Mouse (Mus musculus) stomach, postnatal 0 days (tissue): ENCODE results near the gene Atg2b. TPM values are rescaled to one million over a fixed set of nuclear protein-coding genes. Genes with fewer than 3 reads are reported as not detected.

Experiments
- ATAC-seq: fragments of 200-750 bp; cut with Nextera tagmentation; 2 replicates; pipeline ENCODE4 v1.8.0; 2017; ENCODE audit not compliant: low FRiP score, low TSS enrichment
- DNase-seq: peaks from one replicate; pipeline ENCODE4 v3.0.0-alpha.2; 2016; ENCODE audit warnings: low spot score
- H3K27ac ChIP-seq: fragments of 300-500 bp; sonication (generic); replicated peaks from 2 replicates; pipeline ENCODE4 v1.5.1; 2014; ENCODE audit warnings: mild to moderate bottlenecking, control low read depth
- H3K27me3 ChIP-seq: fragments of 300-500 bp; sonication (generic); 2 replicates; pipeline ENCODE4 v1.6.1; 2014; ENCODE audit warnings: low read length; ENCODE audit not compliant: control insufficient read depth, insufficient read depth
- H3K36me3 ChIP-seq: fragments of 300-500 bp; sonication (generic); 2 replicates; pipeline ENCODE4 v1.6.1; 2014; ENCODE audit warnings: low read length, mixed read lengths; ENCODE audit not compliant: control insufficient read depth, insufficient read depth
- H3K4me1 ChIP-seq: fragments of 300-500 bp; sonication (generic); replicated peaks from 2 replicates; pipeline ENCODE4 v1.6.1; 2014; ENCODE audit warnings: antibody characterized with exemption; ENCODE audit not compliant: control insufficient read depth, insufficient read depth
- H3K4me2 ChIP-seq: fragments of 300-500 bp; sonication (generic); replicated peaks from 2 replicates; pipeline ENCODE4 v1.6.1; 2014; ENCODE audit warnings: low read depth, mild to moderate bottlenecking, control low read depth, moderate library complexity
- H3K4me3 ChIP-seq: fragments of 300-500 bp; sonication (generic); 2 replicates; pipeline ENCODE4 v1.5.1; 2014; ENCODE audit warnings: low read depth, low read length, control low read depth
- H3K9ac ChIP-seq: fragments of 300-500 bp; sonication (generic); 2 replicates; pipeline ENCODE4 v1.6.1; 2014; ENCODE audit warnings: mild to moderate bottlenecking, low read length, control low read depth, mixed read lengths
- H3K9me3 ChIP-seq: fragments of 300-500 bp; sonication (generic); 2 replicates; pipeline ENCODE4 v1.6.1; 2016; ENCODE audit warnings: low read length; ENCODE audit not compliant: control insufficient read depth
- CTCF ChIP-seq: IDR thresholded peaks from 2 replicates; pipeline ENCODE4 v1.5.1; 2016; ENCODE audit warnings: antibody characterized with exemption, low read depth, mild to moderate bottlenecking, moderate library complexity
- EP300 ChIP-seq: optimal IDR thresholded peaks from 2 replicates; pipeline ENCODE3; 2016; ENCODE audit warnings: antibody characterized with exemption
- WGBS: fragments of 180-500 bp; shearing (Covaris S2); extraction: QIAGEN DNeasy Blood & Tissue Kit; methylation state at CpG from one replicate; pipeline ENCODE4 v1.1.7; 2014; 5-methylcytosine and 5-hydroxymethylcytosine counted together
- polyA plus RNA-seq: library from polyadenylated mRNA; unstranded; fragments of >200 nt; fragmentation: Nextera tagmentation; extraction: Ambion mirVana; gene quantifications from 2 replicates; pipeline ENCODE4 v1.2.1, GENCODE M21; 2015

Atg2b gene
- polyA plus RNA-seq, 1 experiment from 2014 or later: 4.4 TPM

DNA sequence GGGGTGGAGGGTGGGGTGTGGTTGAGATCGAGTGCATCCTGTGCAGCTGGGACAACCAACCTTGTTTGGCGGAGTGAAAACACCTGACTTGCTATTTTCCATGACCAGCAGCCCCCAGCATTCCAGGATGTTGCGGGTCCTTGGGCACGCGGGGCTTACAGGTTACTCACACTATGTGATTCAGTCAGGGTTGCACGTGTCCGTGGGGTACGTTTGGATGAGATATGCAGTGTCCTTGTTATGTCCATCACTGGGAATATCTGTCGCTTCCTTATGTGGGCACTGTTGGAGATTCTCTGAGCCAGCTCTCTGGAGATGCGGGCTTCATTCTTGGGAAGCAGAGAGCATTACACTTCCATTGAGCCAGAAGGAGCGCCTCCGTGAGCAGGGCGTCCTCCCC is 40.7 kb upstream of the Atg2b start:
- 75% methylated on average over 13 of the region's 13 CpGs for WGBS
- no peaks in the 10 kb centered on the region for H3K4me1 ChIP-seq
- no peak overlapping the region for H3K9ac ChIP-seq
- DNase-seq (no peak), ATAC-seq (no peak)
- H3K4me2 ChIP-seq: no peak overlapping the region
- H3K4me3 ChIP-seq: no peak overlapping the region
- H3K36me3 ChIP-seq: no peaks in the 10 kb centered on the region
- TF ChIP-seq CTCF: no peak
- TF ChIP-seq EP300: no peak
- no peaks in the 10 kb centered on the region for H3K9me3 ChIP-seq
- H3K27ac ChIP-seq: no peak overlapping the region
- H3K27me3 ChIP-seq: no peaks in the 10 kb centered on the region

DNA sequence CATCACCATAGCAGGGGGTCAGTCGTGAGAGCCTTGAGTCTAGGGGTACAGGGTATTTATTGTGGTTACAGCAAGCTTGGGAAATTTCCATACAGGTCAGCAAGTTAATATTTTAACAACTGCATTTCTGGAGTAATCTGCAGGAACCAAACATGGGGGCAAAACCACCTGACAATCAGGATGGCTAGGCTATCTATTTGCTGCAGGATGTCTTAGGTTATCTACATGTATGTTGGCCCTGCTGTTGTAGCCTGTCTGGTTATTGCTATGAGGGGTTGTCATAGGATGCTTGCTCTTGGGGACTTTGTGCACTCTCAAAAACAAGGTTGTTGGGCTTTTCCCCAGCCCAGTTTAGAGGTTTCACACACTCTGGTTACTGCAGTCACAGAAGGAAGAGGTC is 39.6 kb upstream of the Atg2b start:
- H3K36me3 ChIP-seq: no peaks in the 10 kb centered on the region
- H3K9ac ChIP-seq: no peak overlapping the region
- TF ChIP-seq EP300 (no peak), CTCF (no peak)
- DNase-seq: no peak
- H3K9me3 ChIP-seq: no peaks in the 10 kb centered on the region
- H3K4me3 ChIP-seq: no peak overlapping the region
- no peak overlapping the region for H3K27ac ChIP-seq
- ATAC-seq: no peak
- 25% methylated on average over 1 of the region's 1 CpGs for WGBS
- no peaks in the 10 kb centered on the region for H3K4me1 ChIP-seq
- no peaks in the 10 kb centered on the region for H3K27me3 ChIP-seq
- no peak overlapping the region for H3K4me2 ChIP-seq

DNA sequence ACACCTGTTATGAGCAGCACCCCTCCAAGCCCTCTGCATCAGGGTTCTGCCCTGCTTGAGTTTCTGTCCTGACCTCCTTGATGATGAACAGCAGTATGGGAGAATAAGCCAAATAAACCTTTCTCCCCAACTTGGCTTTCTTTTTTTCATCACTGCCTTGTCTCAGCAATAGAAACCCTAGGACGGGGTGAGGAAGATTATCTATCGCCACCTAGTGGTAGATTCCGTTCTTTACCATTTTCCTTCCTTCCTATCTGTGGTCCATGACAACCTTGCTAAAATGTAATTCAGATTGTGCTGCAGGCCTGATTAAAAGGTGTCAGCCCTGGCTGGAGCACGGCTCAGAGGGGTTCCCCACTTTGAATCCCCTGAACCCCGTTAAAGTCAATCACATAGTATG is 37.6 kb upstream of the Atg2b start:
- ATAC-seq: 0 out of 2 replicates have a peak, but pooled peaks have one; percentile 37
- H3K9me3 ChIP-seq: no peaks in the 10 kb centered on the region
- no peak overlapping the region for H3K9ac ChIP-seq
- H3K36me3 ChIP-seq: no peaks in the 10 kb centered on the region
- H3K27me3 ChIP-seq: no peaks in the 10 kb centered on the region
- H3K27ac ChIP-seq: no peak overlapping the region
- H3K4me1 ChIP-seq: no peaks in the 10 kb centered on the region
- TF ChIP-seq EP300: no peak
- peak; percentile 86 for TF ChIP-seq CTCF
- 3% methylated on average over 5 of the region's 5 CpGs for WGBS
- DNase-seq: no peak
- no peak overlapping the region for H3K4me3 ChIP-seq
- no peak overlapping the region for H3K4me2 ChIP-seq

DNA sequence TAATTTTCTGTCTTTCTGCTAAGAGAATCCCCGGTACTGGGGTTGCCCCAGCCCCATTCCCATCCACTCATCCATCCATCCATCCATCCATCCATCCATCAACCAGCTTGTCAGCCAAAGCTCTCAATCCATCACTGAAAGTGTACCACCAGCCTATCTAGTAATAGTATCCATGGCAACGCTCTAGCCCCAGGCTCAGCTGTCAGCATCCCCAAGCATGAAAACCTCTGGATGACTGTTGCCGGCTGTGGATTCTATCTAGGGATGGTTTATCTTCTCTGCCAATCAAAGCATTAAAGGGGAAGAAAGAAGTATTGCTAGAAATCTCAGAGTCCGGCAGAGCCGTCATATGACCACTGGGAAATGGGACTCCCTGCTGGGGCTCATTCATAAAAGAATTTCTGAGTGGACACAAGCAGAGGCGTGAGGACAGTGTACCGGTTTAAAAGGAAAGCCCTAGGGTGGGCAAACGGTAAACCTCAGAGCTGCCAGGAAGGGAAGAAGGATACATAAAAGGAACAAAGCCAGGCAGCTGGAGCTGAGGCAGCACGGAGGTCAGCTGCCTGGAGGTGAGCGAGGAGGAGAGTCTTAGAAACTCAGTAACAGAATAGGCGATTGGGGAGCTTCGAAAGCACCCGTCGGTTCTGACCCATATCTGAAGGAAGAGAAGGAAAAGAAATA is 36.6 kb upstream of the Atg2b start:
- no peak for TF ChIP-seq EP300
- TF ChIP-seq CTCF: no peak
- H3K9me3 ChIP-seq: no peaks in the 10 kb centered on the region
- ATAC-seq (no peak), DNase-seq (no peak)
- H3K4me3 ChIP-seq: no peak overlapping the region
- no peak overlapping the region for H3K27ac ChIP-seq
- H3K9ac ChIP-seq: no peak overlapping the region
- no peaks in the 10 kb centered on the region for H3K4me1 ChIP-seq
- WGBS: 48% methylated on average over 14 of the region's 14 CpGs
- no peak overlapping the region for H3K4me2 ChIP-seq
- H3K36me3 ChIP-seq: no peaks in the 10 kb centered on the region
- no peaks in the 10 kb centered on the region for H3K27me3 ChIP-seq

DNA sequence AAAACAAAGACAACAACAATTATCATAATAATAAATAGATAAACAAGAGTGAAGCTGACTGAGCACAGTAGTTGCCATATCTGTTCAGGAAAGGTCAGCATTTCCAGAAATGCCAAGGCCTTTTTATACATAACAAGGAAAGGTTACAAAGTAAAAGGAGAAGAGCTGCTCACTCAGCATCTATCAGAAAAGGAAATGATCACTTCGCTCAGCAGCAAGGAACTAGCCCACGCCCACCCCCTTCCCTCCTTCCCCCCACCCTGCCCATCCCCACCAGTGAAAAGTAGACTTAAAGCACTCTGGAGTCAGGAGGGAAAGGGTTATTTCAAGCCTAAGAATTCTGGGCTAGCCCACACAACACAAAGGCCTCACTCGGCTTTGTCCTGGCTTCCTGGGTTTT is 35.2 kb upstream of the Atg2b start:
- Histone ChIP-seq H3K4me1 (no peaks in the 10 kb centered on the region), H3K27ac (no peak overlapping the region), H3K4me2 (no peak overlapping the region), H3K36me3 (no peaks in the 10 kb centered on the region), H3K4me3 (no peak overlapping the region), H3K27me3 (no peaks in the 10 kb centered on the region), H3K9ac (no peak overlapping the region), H3K9me3 (no peaks in the 10 kb centered on the region)
- ATAC-seq: no peak
- WGBS: 68% methylated on average over 3 of the region's 3 CpGs
- TF ChIP-seq EP300: no peak
- TF ChIP-seq CTCF: no peak
- no peak for DNase-seq

DNA sequence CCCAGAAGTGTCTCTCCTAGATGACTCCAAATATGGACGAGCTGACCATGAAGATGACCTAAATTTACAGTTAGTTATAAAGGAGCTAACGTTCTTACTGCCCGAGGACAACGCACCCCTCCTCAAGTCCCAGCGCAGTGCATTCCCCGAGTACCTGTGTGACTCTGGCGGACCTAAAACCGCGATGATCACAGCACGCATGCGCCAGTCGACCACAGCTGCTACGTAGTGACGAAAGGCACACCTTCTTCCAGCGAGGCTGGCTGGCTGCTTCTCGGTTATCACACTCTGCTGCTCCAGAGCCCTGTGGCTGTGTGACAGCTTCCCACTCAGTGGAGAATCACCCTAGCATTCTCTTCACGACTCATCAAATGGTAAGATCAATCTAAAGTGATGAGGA is 33.6 kb upstream of the Atg2b start:
- no peak for TF ChIP-seq EP300
- TF ChIP-seq CTCF: no peak
- no peaks in the 10 kb centered on the region for H3K4me1 ChIP-seq
- DNase-seq (peak; percentile 28), ATAC-seq (no peak)
- no peaks in the 10 kb centered on the region for H3K27me3 ChIP-seq
- 64% methylated on average over 17 of the region's 17 CpGs for WGBS
- H3K36me3 ChIP-seq: no peaks in the 10 kb centered on the region
- H3K4me2 ChIP-seq: 0 out of 2 replicates have a peak overlapping the region, but pooled peaks have one; percentile 0
- no peak overlapping the region for H3K27ac ChIP-seq
- H3K4me3 ChIP-seq: no peak overlapping the region
- no peak overlapping the region for H3K9ac ChIP-seq
- H3K9me3 ChIP-seq: no peaks in the 10 kb centered on the region
